Mouse (Mus musculus) heart, postnatal 0 days (tissue): ENCODE data around the gene Grm1. TPM values are rescaled to one million over a fixed set of nuclear protein-coding genes. Genes with fewer than 3 reads are reported as not detected.

Experiments used
- ATAC-seq: fragments of 200-750 bp; cut with Nextera tagmentation; 2 replicates; pipeline ENCODE4 v1.8.0; 2017; ENCODE audit warnings: low read depth, moderate number of reproducible peaks, moderate library complexity; ENCODE audit not compliant: insufficient read depth
- DNase-seq: peaks from one replicate; pipeline ENCODE4 v3.0.0-alpha.2; 2016; ENCODE audit warnings: low spot score
- H3K27ac ChIP-seq: fragments of 300-500 bp; sonication (generic); 2 replicates; pipeline ENCODE4 v1.5.1; 2014; ENCODE audit warnings: low read depth, mild to moderate bottlenecking
- H3K27me3 ChIP-seq: fragments of 300-500 bp; sonication (generic); 2 replicates; pipeline ENCODE4 v1.6.1; 2014; ENCODE audit warnings: low read length, mixed read lengths; ENCODE audit not compliant: control insufficient read depth, insufficient read depth
- H3K36me3 ChIP-seq: fragments of 300-500 bp; sonication (generic); replicated peaks from 2 replicates; pipeline ENCODE4 v1.6.1; 2014; ENCODE audit warnings: low read length, mixed read lengths; ENCODE audit not compliant: control insufficient read depth, insufficient read depth
- H3K4me1 ChIP-seq: fragments of 300-500 bp; sonication (generic); 2 replicates; pipeline ENCODE4 v1.6.1; 2014; ENCODE audit warnings: antibody characterized with exemption; ENCODE audit not compliant: control insufficient read depth, insufficient read depth
- H3K4me2 ChIP-seq: fragments of 300-500 bp; sonication (generic); 2 replicates; pipeline ENCODE4 v1.6.1; 2014; ENCODE audit warnings: low read depth, mild to moderate bottlenecking, low read length, moderate library complexity
- H3K4me3 ChIP-seq: fragments of 300-500 bp; sonication (generic); 2 replicates; pipeline ENCODE4 v1.5.1; 2014; ENCODE audit warnings: low read depth, low read length
- H3K9ac ChIP-seq: fragments of 300-500 bp; sonication (generic); replicated peaks from 2 replicates; pipeline ENCODE4 v1.6.1; 2014; ENCODE audit warnings: low read depth, low read length, mixed read lengths
- H3K9me3 ChIP-seq: fragments of 300-500 bp; sonication (generic); replicated peaks from 2 replicates; pipeline ENCODE4 v1.6.1; 2016; ENCODE audit warnings: low read length; ENCODE audit not compliant: control insufficient read depth
- CTCF ChIP-seq: IDR thresholded peaks from 2 replicates; pipeline ENCODE4 v1.5.1; 2016; ENCODE audit warnings: antibody characterized with exemption, control low read depth, low read depth
- EP300 ChIP-seq: IDR thresholded peaks from 2 replicates; pipeline ENCODE4 v1.6.1; 2016; ENCODE audit warnings: antibody characterized with exemption, low read depth
- WGBS: fragments of 180-500 bp; shearing (Covaris S2); extraction: QIAGEN DNeasy Blood & Tissue Kit; methylation state at CpG from one replicate; pipeline ENCODE4 v1.1.7; 2014; 5-methylcytosine and 5-hydroxymethylcytosine counted together
- polyA plus RNA-seq: library from polyadenylated mRNA; unstranded; fragments of >200 nt; fragmentation: Nextera tagmentation; extraction: Ambion mirVana; gene quantifications from 2 replicates; pipeline ENCODE4 v1.2.1, GENCODE M21; 2015
- total RNA-seq: library from RNA; depleted of rRNA; stranded (reverse); fragments of >200 nt; gene quantifications from 2 replicates; pipeline ENCODE4 v1.2.3, GENCODE M21; 2014; ENCODE audit warnings: low replicate concordance

Gene Grm1
- total and polyA plus RNA-seq, 2 experiments from 2014 or later, result 0.07 TPM; not detected in 1

DNA sequence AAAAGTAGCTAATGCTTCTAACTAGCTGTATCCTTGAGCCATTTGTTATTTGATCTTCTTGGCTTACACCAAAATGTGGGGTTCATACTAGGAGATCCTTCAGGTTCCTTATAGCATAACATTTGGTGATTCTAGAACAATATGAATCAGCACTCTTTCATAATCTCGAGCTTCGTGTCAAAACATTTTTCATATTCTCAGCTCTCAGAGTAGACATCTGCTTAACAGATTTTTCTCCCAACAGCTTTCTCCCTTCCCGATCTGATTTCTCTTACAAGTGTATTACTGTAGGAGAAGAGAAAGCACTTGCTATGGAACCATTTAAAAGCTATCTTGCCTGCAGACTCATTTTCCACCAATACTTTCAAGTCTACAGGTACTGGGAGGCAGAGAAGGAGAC is 133.0 kb downstream of the Grm1 start:
- DNase-seq, result no peak
- Histone ChIP-seq H3K27ac (no peak overlapping the region), H3K9me3 (no peaks in the 10 kb centered on the region), H3K36me3 (no peaks in the 10 kb centered on the region), H3K4me1 (no peaks in the 10 kb centered on the region), H3K9ac (no peak overlapping the region), H3K4me3 (no peak overlapping the region), H3K4me2 (no peak overlapping the region), H3K27me3 (no peaks in the 10 kb centered on the region)
- ATAC-seq, result no peak
- 74% methylated on average over 3 of the region's 3 CpGs for WGBS
- TF ChIP-seq CTCF, result no peak
- TF ChIP-seq EP300, result no peak

- no peak for DNase-seq
- no peak overlapping the region for H3K9ac ChIP-seq
- no peak overlapping the region for H3K4me3 ChIP-seq
- no peak overlapping the region for H3K4me2 ChIP-seq
- 75% methylated on average over 2 of the region's 2 CpGs for WGBS
- H3K36me3 ChIP-seq, result no peaks in the 10 kb centered on the region
- no peaks in the 10 kb centered on the region for H3K27me3 ChIP-seq
- H3K27ac ChIP-seq, result no peak overlapping the region
- no peak for ATAC-seq
- H3K9me3 ChIP-seq, result no peaks in the 10 kb centered on the region
- TF ChIP-seq CTCF (no peak), EP300 (no peak)
- no peaks in the 10 kb centered on the region for H3K4me1 ChIP-seq
These were observed 134.6 kb downstream of the Grm1 start for GRCm38 (mm10) chr10:10947531-10947930.

- Histone ChIP-seq H3K9me3 (no peaks in the 10 kb centered on the region), H3K36me3 (no peaks in the 10 kb centered on the region), H3K4me3 (no peak overlapping the region), H3K4me2 (no peak overlapping the region), H3K27ac (no peak overlapping the region), H3K4me1 (no peaks in the 10 kb centered on the region), H3K9ac (no peak overlapping the region), H3K27me3 (no peaks in the 10 kb centered on the region)
- ATAC-seq (no peak), DNase-seq (no peak)
- 84% methylated on average over 2 of the region's 2 CpGs for WGBS
- TF ChIP-seq CTCF, result no peak
- TF ChIP-seq EP300, result no peak
These were observed 138.2 kb downstream of the Grm1 start for GRCm38 (mm10) chr10:10944003-10944402.

GRCm38 (mm10) chr10:10942248-10942647 is 139.9 kb downstream of the Grm1 start:
- Histone ChIP-seq H3K27ac (no peak overlapping the region), H3K4me2 (no peak overlapping the region), H3K36me3 (no peaks in the 10 kb centered on the region), H3K9ac (no peak overlapping the region), H3K4me1 (no peaks in the 10 kb centered on the region), H3K4me3 (no peak overlapping the region), H3K9me3 (no peaks in the 10 kb centered on the region), H3K27me3 (no peaks in the 10 kb centered on the region)
- ATAC-seq (no peak), DNase-seq (no peak)
- TF ChIP-seq EP300 (no peak), CTCF (no peak)
- 74% methylated on average over 6 of the region's 6 CpGs for WGBS

DNA sequence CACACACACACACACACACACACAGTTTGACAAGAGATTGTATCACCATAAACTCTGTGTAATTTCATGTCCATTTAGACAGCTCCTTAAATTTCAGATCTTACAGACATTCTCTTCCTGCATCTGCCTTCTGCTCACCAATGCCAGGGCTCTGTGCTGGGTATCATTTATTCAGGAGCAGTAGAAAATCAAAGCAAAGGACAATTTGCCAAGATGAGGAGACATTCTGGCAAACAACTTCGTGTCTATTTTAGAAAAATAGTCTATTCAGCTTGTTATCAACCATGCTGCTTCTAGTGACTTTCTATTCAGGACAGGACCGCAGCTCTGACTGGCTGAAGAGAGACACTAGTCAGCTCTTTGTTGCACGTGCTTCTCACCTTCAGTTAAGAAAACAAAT is 146.3 kb downstream of the Grm1 start:
- H3K4me3 ChIP-seq, result no peak overlapping the region
- 42% methylated on average over 3 of the region's 3 CpGs for WGBS
- no peaks in the 10 kb centered on the region for H3K27me3 ChIP-seq
- H3K27ac ChIP-seq, result no peak overlapping the region
- DNase-seq (no peak), ATAC-seq (no peak)
- H3K36me3 ChIP-seq, result no peaks in the 10 kb centered on the region
- H3K9ac ChIP-seq, result no peak overlapping the region
- no peaks in the 10 kb centered on the region for H3K4me1 ChIP-seq
- H3K4me2 ChIP-seq, result no peak overlapping the region
- H3K9me3 ChIP-seq, result no peaks in the 10 kb centered on the region
- TF ChIP-seq CTCF, result no peak
- TF ChIP-seq EP300, result no peak

DNA sequence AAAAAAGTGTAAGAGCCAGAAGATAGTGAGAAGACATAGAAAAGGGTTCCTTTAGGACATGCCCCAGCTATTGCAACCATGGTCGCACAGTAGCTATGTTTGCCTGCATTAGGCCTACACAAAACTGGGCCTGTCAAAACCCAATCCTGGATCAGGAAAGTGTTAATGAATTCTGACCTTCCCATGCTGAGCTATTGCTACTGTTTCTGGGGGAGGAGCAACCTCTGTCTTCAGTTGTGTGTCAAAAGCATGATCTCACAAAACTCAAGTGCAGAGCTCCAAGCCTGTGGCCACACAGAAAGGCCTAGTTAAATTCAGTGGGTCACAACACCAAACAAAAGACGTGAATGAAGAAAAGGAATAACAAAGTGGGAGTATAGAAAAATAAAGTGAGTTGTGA is 152.5 kb downstream of the Grm1 start:
- 74% methylated on average over 2 of the region's 2 CpGs for WGBS
- DNase-seq (no peak), ATAC-seq (no peak)
- Histone ChIP-seq H3K27ac (no peak overlapping the region), H3K9me3 (no peaks in the 10 kb centered on the region), H3K27me3 (no peaks in the 10 kb centered on the region), H3K9ac (no peak overlapping the region), H3K4me1 (no peaks in the 10 kb centered on the region), H3K4me3 (no peak overlapping the region), H3K36me3 (no peaks in the 10 kb centered on the region), H3K4me2 (no peak overlapping the region)
- no peak for TF ChIP-seq EP300
- no peak for TF ChIP-seq CTCF
